Mouse (Mus musculus) midbrain, postnatal 0 days (tissue): ENCODE measurements around the gene Plpp6. TPM values are rescaled to one million over a fixed set of nuclear protein-coding genes. Genes with fewer than 3 reads are reported as not detected.

Experiments
- ATAC-seq: fragments of 200-750 bp; cut with Nextera tagmentation; 2 replicates; pipeline ENCODE4 v1.8.0; 2017; ENCODE audit warnings: moderate number of reproducible peaks, mild to moderate bottlenecking, moderate TSS enrichment, moderate library complexity; ENCODE audit not compliant: low FRiP score
- DNase-seq: peaks from one replicate; pipeline ENCODE4 v3.0.0-alpha.2; 2015; ENCODE audit warnings: low spot score
- H3K27ac ChIP-seq: fragments of 300-500 bp; sonication (generic); 2 replicates; pipeline ENCODE4 v1.5.1; 2014; ENCODE audit warnings: low read depth, mild to moderate bottlenecking, low read length, mixed read lengths
- H3K27me3 ChIP-seq: fragments of 300-500 bp; sonication (generic); 2 replicates; pipeline ENCODE4 v1.6.1; 2014; ENCODE audit warnings: low read length, control low read depth, mixed read lengths; ENCODE audit not compliant: insufficient read depth
- H3K36me3 ChIP-seq: fragments of 300-500 bp; sonication (generic); 2 replicates; pipeline ENCODE4 v1.6.1; 2014; ENCODE audit warnings: low read length, control low read depth, mixed read lengths; ENCODE audit not compliant: insufficient read depth
- H3K4me1 ChIP-seq: fragments of 300-500 bp; sonication (generic); 2 replicates; pipeline ENCODE4 v1.6.1; 2014; ENCODE audit warnings: mild to moderate bottlenecking, control low read depth, antibody characterized with exemption, low read length, mixed read lengths; ENCODE audit not compliant: insufficient read depth
- H3K4me2 ChIP-seq: fragments of 300-500 bp; sonication (generic); 2 replicates; pipeline ENCODE4 v1.6.1; 2014; ENCODE audit warnings: low read depth, mild to moderate bottlenecking, low read length, mixed read lengths; ENCODE audit not compliant: poor library complexity, severe bottlenecking
- H3K4me3 ChIP-seq: fragments of 300-500 bp; sonication (generic); 2 replicates; pipeline ENCODE4 v1.5.1; 2014; ENCODE audit warnings: low read depth, mild to moderate bottlenecking, low read length, moderate library complexity
- H3K9ac ChIP-seq: fragments of 300-500 bp; sonication (generic); replicated peaks from 2 replicates; pipeline ENCODE4 v1.6.1; 2014; ENCODE audit warnings: mild to moderate bottlenecking, low read length, moderate library complexity, mixed read lengths; ENCODE audit not compliant: poor library complexity, severe bottlenecking
- H3K9me3 ChIP-seq: fragments of 300-500 bp; sonication (generic); 2 replicates; pipeline ENCODE4 v1.6.1; 2016; ENCODE audit warnings: low read length, control low read depth
- CTCF ChIP-seq: IDR thresholded peaks from 2 replicates; pipeline ENCODE4 v1.5.1; 2016; ENCODE audit warnings: antibody characterized with exemption, mild to moderate bottlenecking
- WGBS: fragments of 180-500 bp; shearing (Covaris S2); extraction: QIAGEN DNeasy Blood & Tissue Kit; methylation state at CpG from one replicate; pipeline ENCODE4 v1.1.7; 2014; 5-methylcytosine and 5-hydroxymethylcytosine counted together
- polyA plus RNA-seq: library from polyadenylated mRNA; unstranded; fragments of >200 nt; fragmentation: Nextera tagmentation; extraction: Ambion mirVana; gene quantifications from 2 replicates; pipeline ENCODE4 v1.2.1, GENCODE M21; 2015
- total RNA-seq: library from RNA; depleted of rRNA; stranded (reverse); fragments of >200 nt; gene quantifications from 2 replicates; pipeline ENCODE4 v1.2.3, GENCODE M21; 2014

Plpp6 gene
- total and polyA plus RNA-seq, 2 experiments from 2014 or later: 20.0 to 23.3 TPM

DNA sequence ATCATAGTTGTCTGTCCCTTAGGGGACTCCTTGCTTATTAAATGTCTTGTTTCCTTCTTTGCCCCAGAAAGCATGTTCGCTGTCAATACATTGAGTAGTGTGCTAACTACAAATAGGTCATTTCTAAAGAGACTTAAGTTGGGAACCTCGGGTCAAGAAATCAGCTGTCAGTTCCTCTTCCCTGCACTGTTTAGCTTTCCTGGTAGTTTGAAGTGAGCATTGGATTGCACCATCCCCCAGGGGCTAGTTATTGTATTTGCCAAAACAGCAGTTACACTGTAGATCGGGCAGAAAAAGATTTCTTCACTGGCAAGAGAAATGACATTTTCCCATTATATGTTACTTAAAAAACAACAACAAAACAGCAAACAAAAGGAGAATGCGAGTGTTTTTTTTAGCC lies 4.4 kb downstream of the Plpp6 start:
- Histone ChIP-seq H3K4me3 (no peak overlapping the region), H3K27ac (no peak overlapping the region), H3K9me3 (0 out of 2 replicates have a peak, but pooled peaks cover 3% of the 10 kb centered on the region), H3K27me3 (no peaks in the 10 kb centered on the region), H3K4me1 (peaks cover 4% of the 10 kb centered on the region; the same call in 1 of the 2 replicates), H3K36me3 (no peaks in the 10 kb centered on the region), H3K4me2 (no peak overlapping the region), H3K9ac (no peak overlapping the region)
- no peak for TF ChIP-seq CTCF
- WGBS: 72% methylated on average over 4 of the region's 4 CpGs
- DNase-seq (no peak), ATAC-seq (no peak)

DNA sequence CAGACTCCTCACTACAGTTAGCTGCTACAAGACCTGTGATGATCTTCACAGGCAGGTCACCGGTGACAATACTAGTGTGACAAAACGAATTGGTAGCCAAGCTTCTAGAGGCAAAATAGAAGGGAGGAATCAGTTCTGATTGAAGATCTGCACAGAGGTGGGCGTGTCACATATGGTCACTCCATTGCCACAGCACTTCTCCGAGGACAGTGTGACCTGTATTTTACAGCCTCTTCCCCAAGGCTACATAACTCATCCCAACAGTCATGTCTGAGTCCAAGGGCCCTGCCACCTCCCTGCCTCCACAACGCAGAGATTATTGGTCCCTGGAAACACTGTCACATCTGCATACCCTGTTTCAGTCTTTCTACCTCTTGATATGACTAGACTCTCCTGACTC lies 5.5 kb downstream of the Plpp6 start:
- TF ChIP-seq CTCF: no peak
- Histone ChIP-seq H3K27me3 (no peaks in the 10 kb centered on the region), H3K36me3 (no peaks in the 10 kb centered on the region), H3K9ac (no peak overlapping the region), H3K27ac (no peak overlapping the region), H3K4me2 (no peak overlapping the region), H3K9me3 (0 out of 2 replicates have a peak, but pooled peaks cover 3% of the 10 kb centered on the region), H3K4me1 (peaks cover 4% of the 10 kb centered on the region; the same call in 1 of the 2 replicates), H3K4me3 (no peak overlapping the region)
- DNase-seq: no peak
- ATAC-seq: no peak
- WGBS: 85% methylated on average over 5 of the region's 5 CpGs

DNA sequence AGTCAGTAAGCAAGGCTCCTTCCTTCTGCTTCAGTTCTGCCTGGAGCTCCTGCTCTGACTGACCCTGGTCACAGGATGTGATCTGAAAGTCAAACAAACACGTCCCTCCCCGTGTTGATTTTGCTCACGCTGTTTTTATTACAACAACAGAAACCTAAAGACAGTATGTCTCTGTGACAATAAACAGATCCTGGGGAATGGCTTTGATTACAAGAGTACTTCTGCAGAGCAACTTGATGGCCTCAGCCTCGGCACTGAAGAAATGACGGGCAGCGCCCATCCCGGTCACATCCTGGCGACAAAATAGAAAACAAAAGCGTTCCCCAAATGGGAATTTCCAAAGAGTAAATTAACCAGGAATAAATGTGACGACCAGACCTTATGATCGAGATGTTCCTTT lies 6.5 kb downstream of the Plpp6 start:
- H3K27me3 ChIP-seq: no peaks in the 10 kb centered on the region
- 0 out of 2 replicates have a peak, but pooled peaks cover 3% of the 10 kb centered on the region for H3K9me3 ChIP-seq
- H3K36me3 ChIP-seq: no peaks in the 10 kb centered on the region
- no peak overlapping the region for H3K4me3 ChIP-seq
- no peak overlapping the region for H3K27ac ChIP-seq
- H3K9ac ChIP-seq: no peak overlapping the region
- ATAC-seq: no peak
- no peak for TF ChIP-seq CTCF
- 81% methylated on average over 11 of the region's 11 CpGs for WGBS
- H3K4me1 ChIP-seq: no peaks in the 10 kb centered on the region
- H3K4me2 ChIP-seq: no peak overlapping the region
- DNase-seq: no peak

DNA sequence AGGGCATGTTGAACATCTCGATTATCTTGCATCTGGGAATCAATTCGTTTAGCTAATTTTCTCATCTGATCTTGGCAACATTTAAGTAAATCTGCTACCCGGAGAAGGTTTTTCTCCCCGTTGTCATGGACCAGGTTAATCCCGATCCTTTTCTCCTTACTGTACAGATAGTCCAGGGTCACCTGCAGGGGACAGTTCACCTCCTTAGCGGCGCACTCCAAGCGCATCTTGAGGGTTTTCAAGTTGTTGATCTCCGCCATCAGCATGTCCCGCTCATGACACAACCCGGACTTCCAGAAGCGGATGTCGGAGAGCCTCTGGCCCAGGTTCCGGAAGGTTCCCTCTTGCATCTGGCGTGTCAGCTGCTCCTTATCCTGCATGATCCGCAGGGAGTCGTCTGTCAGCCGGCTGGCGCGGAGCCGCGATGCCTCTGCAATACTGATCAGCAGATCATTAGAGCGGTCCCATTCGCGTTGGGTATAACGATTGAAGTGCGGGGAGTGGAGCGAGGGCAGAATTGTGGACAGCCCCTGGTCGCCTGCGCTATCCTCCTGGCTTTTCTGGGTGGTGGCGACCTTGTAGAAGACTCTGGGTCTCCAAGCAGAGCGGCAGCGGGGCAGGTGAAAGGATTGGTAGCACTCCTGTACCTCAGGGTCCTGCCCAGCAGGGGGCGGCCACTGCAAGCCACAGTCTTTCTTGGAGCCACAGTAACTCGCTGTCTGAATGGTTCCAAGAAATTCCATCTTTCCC lies 11.3 kb downstream of the Plpp6 start:
- ATAC-seq (peak; percentile 72), DNase-seq (peak; percentile 69)
- H3K36me3 ChIP-seq: no peaks in the 10 kb centered on the region
- no peaks in the 10 kb centered on the region for H3K27me3 ChIP-seq
- peak; percentile 81 for TF ChIP-seq CTCF
- H3K4me3 ChIP-seq: peak overlapping the region; percentile 37
- 13% methylated on average over 35 of the region's 35 CpGs for whole genome bisulfite sequencing
- no peak overlapping the region for H3K27ac ChIP-seq
- no peaks in the 10 kb centered on the region for H3K4me1 ChIP-seq
- H3K4me2 ChIP-seq: peak overlapping the region; percentile 81
- peak overlapping the region; percentile 6; the same call in 1 of the 2 replicates for H3K9ac ChIP-seq
- no peaks in the 10 kb centered on the region for H3K9me3 ChIP-seq

DNA sequence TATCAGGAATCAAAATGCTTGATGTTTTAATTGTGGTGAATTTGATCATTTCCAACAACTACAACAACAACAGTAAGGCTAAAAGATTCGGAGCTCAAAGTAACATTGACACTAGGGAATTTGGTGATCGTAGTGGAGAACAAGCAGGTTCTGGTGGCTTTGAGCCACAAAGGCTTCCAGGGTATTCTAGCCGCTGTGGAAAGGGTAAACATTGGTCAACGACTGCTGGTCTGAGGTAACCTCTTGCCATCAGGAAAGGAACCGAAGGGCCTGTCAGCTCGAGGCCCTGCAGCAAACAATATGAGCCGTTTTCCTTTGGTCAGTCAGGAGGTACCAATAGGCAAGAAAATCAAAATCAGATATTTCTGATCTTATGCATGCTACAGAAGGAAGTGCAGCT lies 18.9 kb downstream of the Plpp6 start:
- WGBS: 85% methylated on average over 7 of the region's 7 CpGs
- no peak for TF ChIP-seq CTCF
- DNase-seq (no peak), ATAC-seq (no peak)
- no peak overlapping the region for H3K27ac ChIP-seq
- H3K36me3 ChIP-seq: no peaks in the 10 kb centered on the region
- H3K27me3 ChIP-seq: no peaks in the 10 kb centered on the region
- no peaks in the 10 kb centered on the region for H3K9me3 ChIP-seq
- H3K9ac ChIP-seq: no peak overlapping the region
- H3K4me3 ChIP-seq: no peak overlapping the region
- no peaks in the 10 kb centered on the region for H3K4me1 ChIP-seq
- H3K4me2 ChIP-seq: no peak overlapping the region

DNA sequence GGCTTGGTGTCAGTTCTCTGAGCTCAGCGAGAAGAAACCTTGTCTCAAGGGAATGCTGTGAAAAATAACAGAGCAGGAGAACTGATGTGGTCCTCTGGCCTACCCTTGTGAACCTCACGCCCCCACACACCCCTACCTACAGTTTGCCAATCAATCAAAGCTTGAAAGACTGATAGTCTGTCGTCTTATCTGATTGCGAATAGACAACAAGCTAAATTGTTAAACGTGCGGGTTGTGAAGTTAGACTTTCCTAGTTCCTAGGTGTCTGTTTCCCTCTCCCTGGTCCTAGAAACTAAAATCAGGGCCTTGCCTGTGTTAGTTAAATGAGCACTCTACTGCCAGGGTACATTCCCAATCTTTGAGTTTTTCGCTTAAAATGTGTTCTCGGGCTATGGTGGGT lies 25.8 kb downstream of the Plpp6 start:
- peak overlapping the region; percentile 1; the same call in 1 of the 2 replicates for H3K9ac ChIP-seq
- no peak for ATAC-seq
- 80% methylated on average over 8 of the region's 8 CpGs for WGBS

More for the DNA sequence above, 25.8 kb downstream of the Plpp6 start:
- H3K27me3 ChIP-seq: no peaks in the 10 kb centered on the region
- no peaks in the 10 kb centered on the region for H3K9me3 ChIP-seq
- H3K4me3 ChIP-seq: peak overlapping the region; percentile 71
- TF ChIP-seq CTCF: no peak
- DNase-seq: no peak
- no peaks in the 10 kb centered on the region for H3K4me1 ChIP-seq
- H3K4me2 ChIP-seq: peak overlapping the region; percentile 70
- no peaks in the 10 kb centered on the region for H3K36me3 ChIP-seq
- no peak overlapping the region for H3K27ac ChIP-seq
